Comparison of ENCODE assay signal across 7 mouse cellular contexts in the genomic region with DNA sequence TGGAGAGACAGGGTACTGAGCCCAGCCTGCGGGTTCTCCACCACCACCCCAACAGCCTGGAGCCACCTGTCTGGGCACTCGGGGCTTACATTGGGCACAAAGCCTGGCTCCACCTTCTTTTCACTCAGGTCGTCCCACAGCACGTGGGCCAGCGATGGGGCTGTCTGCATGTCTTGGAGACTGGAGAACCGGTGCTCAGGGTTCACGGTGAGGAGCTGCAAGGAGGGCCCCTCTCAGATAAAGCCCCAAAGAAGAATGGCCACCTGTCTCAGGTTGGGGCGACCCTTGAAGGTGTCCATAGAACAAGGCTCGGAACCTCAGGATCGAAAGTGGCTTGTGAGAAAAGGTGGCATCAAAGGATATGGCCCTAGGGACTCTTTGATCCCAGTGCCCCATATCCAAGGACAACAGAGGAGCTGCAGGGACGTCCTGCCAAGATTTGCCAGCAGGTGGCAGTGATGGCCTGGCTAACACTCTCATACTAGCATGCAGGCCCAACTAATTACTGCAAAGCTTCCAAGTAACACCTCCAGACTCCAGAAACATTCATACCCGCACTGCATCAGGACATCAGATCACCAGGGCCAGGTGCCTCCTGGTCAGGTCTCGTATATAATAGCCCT. TPM values are rescaled to one million over a fixed set of nuclear protein-coding genes. Genes with fewer than 3 reads are reported as not detected.
DNase-seq lines count a peak whose midpoint lies in the region; ATAC-seq and TF ChIP-seq lines count a peak whose summit lies in the region.

No protein-coding gene starts in this region.

- H3K9me3 ChIP-seq in midbrain, embryonic 12.5 days: no peaks in the 10 kb centered on the region

- TF ChIP-seq POLR2A in cortical plate, adult 2 months (IDR thresholded peaks at IDR 0.05; ENCODE audit: extremely low read depth, insufficient read depth, low read length): no peak
- no peak for TF ChIP-seq POLR2A in small intestine, adult 2 months (IDR thresholded peaks at IDR 0.05; ENCODE audit: low read depth, low read length)

- DNase-seq in adrenal gland, adult 2 months: peak; percentile 87
- DNase-seq in gastrocnemius, postnatal 10 days: peak; percentile 84
- peak; percentile 84 to 89 for DNase-seq in left cerebral cortex, adult 2 months (ENCODE audit: extremely low spot score in 1 of 2, low spot score in 2 of 2)

- ATAC-seq in inflammation-experienced regulatory T-cells, adult 6 months: peak; percentile 80
- peak; percentile 71 for ATAC-seq in midbrain, embryonic 12.5 days (ENCODE audit: low FRiP score, low read depth)

- H3K4me1 ChIP-seq in cortical plate, adult 2 months (ENCODE audit: control insufficient read depth, insufficient read depth, low read length): no peaks in the 10 kb centered on the region
- no peaks in the 10 kb centered on the region for H3K4me1 ChIP-seq in midbrain, embryonic 12.5 days
- no peaks in the 10 kb centered on the region for H3K4me1 ChIP-seq in small intestine, adult 2 months (ENCODE audit: control insufficient read depth, insufficient read depth, insufficient read length, low read length)

- no peak overlapping the region for H3K4me3 ChIP-seq in cortical plate, adult 2 months (ENCODE audit: insufficient read depth, low read length)
- no peak overlapping the region for H3K4me3 ChIP-seq in left cerebral cortex, adult 2 months
- no peak overlapping the region for H3K4me3 ChIP-seq in midbrain, embryonic 12.5 days
- no peak overlapping the region for H3K4me3 ChIP-seq in small intestine, adult 2 months (ENCODE audit: low read depth, low read length)

- no peak overlapping the region for H3K4me2 ChIP-seq in midbrain, embryonic 12.5 days (replicated peaks)

- no peak overlapping the region for H3K9ac ChIP-seq in midbrain, embryonic 12.5 days (replicated peaks)

- no peaks in the 10 kb centered on the region for H3K36me3 ChIP-seq in midbrain, embryonic 12.5 days
- H3K36me3 ChIP-seq in small intestine, adult 2 months (ENCODE audit: control insufficient read depth, insufficient read depth, low read length): no peaks in the 10 kb centered on the region

- 44% methylated on average over 13 of the region's 13 CpGs for WGBS in midbrain, embryonic 12.5 days
- 36% methylated on average over 13 of the region's 13 CpGs for WGBS in small intestine, adult 2 months

- H3K27me3 ChIP-seq in midbrain, embryonic 12.5 days: peaks cover 14% of the 10 kb centered on the region
- no peaks in the 10 kb centered on the region for H3K27me3 ChIP-seq in small intestine, adult 2 months (ENCODE audit: control insufficient read depth, insufficient read depth, low read length)

- no peak overlapping the region for H3K27ac ChIP-seq in cortical plate, adult 2 months (ENCODE audit: insufficient read depth, low read length)
- H3K27ac ChIP-seq in left cerebral cortex, adult 2 months: no peak overlapping the region
- no peak overlapping the region for H3K27ac ChIP-seq in midbrain, embryonic 12.5 days (replicated peaks)
- no peak overlapping the region for H3K27ac ChIP-seq in small intestine, adult 2 months (ENCODE audit: insufficient read depth, low read depth, low read length)

- intact Hi-C loops in left cerebral cortex, adult 2 months (cut with DNase I): no loop called here

- TF ChIP-seq CTCF in cortical plate, adult 2 months (IDR thresholded peaks at IDR 0.05; ENCODE audit: extremely low read depth, insufficient read depth, low read length): peak; percentile 94
- TF ChIP-seq CTCF in left cerebral cortex, adult 2 months (IDR thresholded peaks at IDR 0.05): peak; percentile 91
- TF ChIP-seq CTCF in small intestine, adult 2 months (IDR thresholded peaks at IDR 0.05; ENCODE audit: extremely low read depth, insufficient read length, insufficient replicate concordance, low read depth, low read length): peak; percentile 87; the same call in 1 of the 2 replicates

RNA-seq across cellular contexts. Expression of a gene that starts 33.5 kb away (rescaled TPM):
- 1 to 10 TPM; 1.4 to 2.8 TPM for total RNA-seq in adrenal gland, adult 2 months (2021)
- polyA plus RNA-seq in adrenal gland, adult 2 months (2012; rRNA removed): 0.67 and 0.73 TPM in 2 replicates
- 61.3 and 61.9 TPM in 2 replicates for polyA plus RNA-seq in cortical plate, adult 2 months (2012; rRNA removed)
- total RNA-seq in gastrocnemius, postnatal 10 days (2021): 1 to 10 TPM; 1.6 TPM
- under 1 TPM in 1 of 3 experiments, not detected in 2; 0.09 TPM for polyA plus RNA-seq in inflammation-experienced regulatory T-cells, adult 6 months (2017; shearing (Covaris generic))
- total RNA-seq in left cerebral cortex, adult 2 months (2021): 10 to 100 TPM; 48.2 to 56.9 TPM
- 212 and 220 TPM in 2 replicates for polyA plus RNA-seq in midbrain, embryonic 12.5 days (2016; fragmentation: Nextera tagmentation; extraction: Ambion mirVana)
- polyA plus RNA-seq in small intestine, adult 2 months (2012; rRNA removed): 0.58 and 0.65 TPM in 2 replicates

Comparison
In these comparisons a context has a peak if more than half of its experiments do, and no peak if none do; other contexts are left out.
1. RNA of a gene that starts 33.5 kb away (polyA plus RNA-seq): 212 to 220 TPM in midbrain, embryonic 12.5 days and 61.3 to 61.9 TPM in cortical plate, adult 2 months; 0.67 to 0.73 TPM in adrenal gland, adult 2 months, 0.58 to 0.65 TPM in small intestine, adult 2 months and 0.09 TPM in inflammation-experienced regulatory T-cells, adult 6 months; every median in the first group is over 10 times any median in the second.
2. Peak in every context shown above with its lines, with median percentiles within 50 percentile points of each other: DNase-seq and CTCF ChIP-seq.